ENCODE assay signal across 8 mouse cellular contexts in the genomic region with DNA sequence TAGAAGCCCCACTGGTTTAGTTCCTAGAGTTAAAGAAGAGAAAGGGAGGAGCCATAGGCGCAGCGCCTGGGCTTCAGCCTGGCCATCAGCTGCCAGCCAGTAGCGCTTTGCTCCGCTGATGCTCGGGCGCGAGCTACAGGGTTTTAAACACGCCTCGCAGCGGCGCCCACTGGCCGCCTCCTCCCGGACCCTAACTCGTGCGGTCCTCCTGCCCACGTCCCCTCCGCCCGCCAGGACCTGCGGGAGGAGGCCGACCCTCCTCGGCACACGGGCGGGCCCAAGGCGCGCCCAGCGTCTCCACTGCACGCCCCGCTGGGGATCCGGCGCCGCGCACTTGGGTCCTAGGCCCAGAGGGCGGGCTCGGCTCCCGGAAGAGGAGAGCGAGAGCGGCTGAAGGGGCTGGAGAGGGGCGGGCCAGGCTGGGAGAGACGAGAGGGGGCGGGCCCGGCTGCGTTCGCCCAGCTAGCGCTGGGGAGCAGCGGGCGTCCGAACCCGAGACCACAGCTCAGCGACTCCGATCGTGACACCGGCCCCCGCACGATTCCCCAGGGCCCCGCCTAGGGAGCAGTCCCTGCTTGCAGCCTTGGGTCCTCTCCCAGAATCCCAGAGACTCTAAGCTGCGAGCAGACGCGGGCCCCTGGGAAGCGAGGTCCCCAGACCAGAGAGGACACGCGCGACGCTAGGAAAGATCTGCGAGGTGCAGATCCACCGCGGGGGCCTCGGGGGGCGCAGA. TPM values are rescaled to one million over a fixed set of nuclear protein-coding genes. Genes with fewer than 3 reads are reported as not detected.
DNase-seq lines count a peak whose midpoint lies in the region; ATAC-seq lines count a peak whose summit lies in the region.

A gene (plus strand): TSS at position 422 of the 733 bp plus-strand sequence.

- ATAC-seq in hindbrain, embryonic 15.5 days (ENCODE audit: low FRiP score, low read depth) = peak; percentile 94
- peak; percentile 81 for ATAC-seq in megakaryocyte progenitor cell, adult 5-6 weeks (replicated peaks; ENCODE audit: poor library complexity)

- H3K9me3 ChIP-seq in hindbrain, embryonic 15.5 days = no peaks in the 10 kb centered on the region

- no peaks in the 10 kb centered on the region for H3K27me3 ChIP-seq in hindbrain, embryonic 15.5 days

- H3K27ac ChIP-seq in brown adipose tissue, adult 24 weeks (replicated peaks; ENCODE audit: low read depth, low read length) = no peak within 1 kb of the TSS
- peak within 1 kb of the TSS; percentile 94 for H3K27ac ChIP-seq in hindbrain, embryonic 15.5 days (replicated peaks)

- DNase-seq in Muller cell, postnatal 12 days (ENCODE audit: inconsistent ontology term) = peak; percentile 93
- DNase-seq in gastrocnemius, adult 18-20 months (ENCODE audit: low spot score) = peak; percentile 25
- peak; percentile 58 to 65 for DNase-seq in left cerebral cortex, postnatal 14 days (ENCODE audit: low spot score in 2 of 2)
- DNase-seq in right cerebral cortex, postnatal 14 days = peak; percentile 73
- DNase-seq in urinary bladder, postnatal 4 days (ENCODE audit: low spot score in 2 of 2) = peak; percentile 79 to 84

- intact Hi-C loops in left cerebral cortex, postnatal 14 days (cut with DNase I) = loop anchor here (5.0 kb wide), 2 partner anchors 592 to 657 kb away; a partner anchor contains a TSS

- WGBS in hindbrain, embryonic 15.5 days = under 1% methylated on average over 67 of the region's 68 CpGs

- peak within 1 kb of the TSS; percentile 94 for H3K9ac ChIP-seq in hindbrain, embryonic 15.5 days

- no peaks in the 10 kb centered on the region for H3K36me3 ChIP-seq in hindbrain, embryonic 15.5 days

- H3K4me2 ChIP-seq in hindbrain, embryonic 15.5 days = peak within 1 kb of the TSS; percentile 98

- no peaks in the 10 kb centered on the region for H3K4me1 ChIP-seq in brown adipose tissue, adult 24 weeks (ENCODE audit: control insufficient read depth, insufficient read depth, insufficient read length, low read length)
- H3K4me1 ChIP-seq in hindbrain, embryonic 15.5 days (replicated peaks) = peaks cover 33% of the 10 kb centered on the region

- H3K4me3 ChIP-seq in brown adipose tissue, adult 24 weeks (ENCODE audit: insufficient read depth, low read depth, low read length) = peak within 1 kb of the TSS; percentile 68
- H3K4me3 ChIP-seq in hindbrain, embryonic 15.5 days = peak within 1 kb of the TSS; percentile 98

RNA-seq across cellular contexts. Expression of the gene that starts here (rescaled TPM):
- polyA plus RNA-seq in brown adipose tissue, adult 24 weeks (2012; ENCODE audit: insufficient read depth, insufficient read length, missing spikeins) = 1.8 and 3.1 TPM in 2 replicates
- under 1 TPM; 0.76 to 0.91 TPM for total RNA-seq in gastrocnemius, adult 18-20 months (2021)
- 40.1 and 44.4 TPM in 2 replicates for polyA plus RNA-seq in hindbrain, embryonic 15.5 days (2015; fragmentation: Nextera tagmentation; extraction: Ambion mirVana)
- 100 to 1,000 TPM; 142 to 146 TPM for total RNA-seq in left cerebral cortex, postnatal 14 days (2021)
- total RNA-seq in megakaryocyte progenitor cell, adult 5-6 weeks (2015) = 0.15 and 4.2 TPM in 2 replicates
- total RNA-seq in megakaryocyte progenitor cell, adult 5-6 weeks (2017) = 1.7 and 2.6 TPM in 2 replicates

Comparison
In these comparisons a context has a peak if more than half of its experiments do, and no peak if none do; other contexts are left out.
1. RNA of the gene that starts here (total RNA-seq): 142 to 146 TPM in left cerebral cortex, postnatal 14 days; 0.15 to 4.2 TPM in megakaryocyte progenitor cell, adult 5-6 weeks and 0.76 to 0.91 TPM in gastrocnemius, adult 18-20 months; every median in the first group is over 10 times any median in the second.
2. RNA of the gene that starts here (polyA plus RNA-seq): 40.1 to 44.4 TPM in hindbrain, embryonic 15.5 days; 1.8 to 3.1 TPM in brown adipose tissue, adult 24 weeks; every median in the first group is over 10 times any median in the second.
3. Peak in DNase-seq in gastrocnemius, adult 18-20 months; RNA of the gene not detected or under 1 TPM.
4. DNase-seq: peak in every context shown above with its lines; median percentile 93 in Muller cell, postnatal 12 days; 82 in urinary bladder, postnatal 4 days; 73 in right cerebral cortex, postnatal 14 days; 62 in left cerebral cortex, postnatal 14 days; 25 in gastrocnemius, adult 18-20 months.